ENCODE assay signal across 18 mouse cellular contexts in genomic region chr15:86156492-86156891, GRCm38 (mm10).
"Had no signal": no experiment of that assay in that cellular context is flagged by ENCODE, and none has a peak within 500 bp of the region (broad histone marks: within the 10 kb centered on the region; RNA-seq: fewer than 3 reads in every experiment).

No protein-coding gene starts in this region.

- H3K27ac ChIP-seq: liver, embryonic 15.5 days; midbrain, embryonic 10.5 days; midbrain, embryonic 12.5 days; neural tube, embryonic 13.5 days; neural tube, embryonic 15.5 days; stomach, embryonic 15.5 days; stomach, postnatal 0 days had no signal

- H3K4me3 ChIP-seq: liver, embryonic 15.5 days; midbrain, embryonic 10.5 days; midbrain, embryonic 12.5 days; myocyte; neural tube, embryonic 13.5 days; neural tube, embryonic 15.5 days; stomach, embryonic 15.5 days had no signal

- H3K36me3 ChIP-seq: liver, embryonic 15.5 days; stomach, embryonic 15.5 days had no signal

- ATAC-seq: liver, postnatal 0 days; midbrain, embryonic 16.5 days had no signal

- DNase-seq: liver, postnatal 0 days; lung, embryonic 14.5 days; lung, postnatal 10 days; lung, postnatal 4 days; midbrain, embryonic 14.5 days; right cerebral cortex, postnatal 14 days; thymus, adult 2 months; thymus, postnatal 25 days; thymus, postnatal 4 days had no signal

- H3K9ac ChIP-seq: liver, embryonic 15.5 days; liver, postnatal 0 days; lung, embryonic 14.5 days; midbrain, embryonic 12.5 days; neural tube, embryonic 13.5 days; neural tube, embryonic 15.5 days; stomach, embryonic 15.5 days had no signal

- H3K9me3 ChIP-seq: liver, embryonic 15.5 days; midbrain, embryonic 10.5 days; midbrain, embryonic 12.5 days; neural tube, embryonic 13.5 days; neural tube, embryonic 15.5 days; stomach, embryonic 15.5 days had no signal

- H3K4me1 ChIP-seq: liver, embryonic 15.5 days; midbrain, embryonic 10.5 days; midbrain, embryonic 12.5 days; neural tube, embryonic 13.5 days; neural tube, embryonic 15.5 days; stomach, embryonic 15.5 days had no signal

- H3K27me3 ChIP-seq: liver, embryonic 15.5 days; midbrain, embryonic 12.5 days; neural tube, embryonic 13.5 days; neural tube, embryonic 15.5 days; stomach, embryonic 15.5 days had no signal
